Mouse (Mus musculus): ENCODE results near the gene Lsmem1. TPM values are rescaled to one million over a fixed set of nuclear protein-coding genes. Genes with fewer than 3 reads are reported as not detected.
"Not testable (repeated sequence)": the region's sequence is repeated elsewhere in the genome, so short reads cannot be mapped to it uniquely, and the experiment has no call there.

Lsmem1 gene
- polyA plus RNA-seq, 2 experiments = 1.9 to 2.0 TPM

DNA sequence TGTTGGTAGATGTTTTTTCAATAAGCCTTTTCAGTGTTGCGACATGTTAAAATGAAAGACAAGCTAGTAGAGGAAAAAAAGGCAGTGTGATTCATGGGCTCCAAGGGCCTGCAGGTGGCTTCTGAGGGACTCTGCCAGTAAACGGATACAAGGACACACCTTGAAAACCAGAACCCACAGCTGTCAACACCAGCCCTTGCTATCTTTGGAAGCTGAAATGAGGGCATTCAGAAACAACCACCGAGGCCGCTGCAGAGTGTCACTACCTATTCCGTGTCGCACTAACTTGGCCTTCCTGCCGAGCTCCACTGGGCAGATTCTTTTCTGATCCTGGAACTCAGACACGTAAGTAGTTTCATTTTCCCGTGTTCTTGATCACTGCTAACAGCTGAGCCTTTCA lies 863 bp downstream of the Lsmem1 start:
- DNase-seq (ENCODE audit: low spot score) (no peak), ATAC-seq (ENCODE audit: low FRiP score, low read depth) (no peak)
- Histone ChIP-seq H3K4me1 (ENCODE audit: control insufficient read depth, insufficient read depth, low read length) (no peaks in the 10 kb centered on the region), H3K27me3 (ENCODE audit: control insufficient read depth, insufficient read depth, low read length) (no peaks in the 10 kb centered on the region), H3K27ac (replicated peaks; ENCODE audit: low read depth, low read length) (no peak overlapping the region), H3K9ac (ENCODE audit: low read depth, low read length, severe bottlenecking) (no peak overlapping the region), H3K9me3 (ENCODE audit: control insufficient read depth, low read length) (no peaks in the 10 kb centered on the region), H3K4me3 (replicated peaks; ENCODE audit: low read length) (no peak overlapping the region), H3K36me3 (ENCODE audit: control insufficient read depth, insufficient read depth, low read length) (peaks cover 12% of the 10 kb centered on the region), H3K4me2 (replicated peaks; ENCODE audit: low read depth, low read length, severe bottlenecking) (no peak overlapping the region)
- WGBS = 79% methylated on average over 9 of the region's 9 CpGs
- TF ChIP-seq POLR2A (IDR thresholded peaks at IDR 0.05; ENCODE audit: borderline replicate concordance, extremely low read depth, insufficient read depth, insufficient read length) = no peak

DNA sequence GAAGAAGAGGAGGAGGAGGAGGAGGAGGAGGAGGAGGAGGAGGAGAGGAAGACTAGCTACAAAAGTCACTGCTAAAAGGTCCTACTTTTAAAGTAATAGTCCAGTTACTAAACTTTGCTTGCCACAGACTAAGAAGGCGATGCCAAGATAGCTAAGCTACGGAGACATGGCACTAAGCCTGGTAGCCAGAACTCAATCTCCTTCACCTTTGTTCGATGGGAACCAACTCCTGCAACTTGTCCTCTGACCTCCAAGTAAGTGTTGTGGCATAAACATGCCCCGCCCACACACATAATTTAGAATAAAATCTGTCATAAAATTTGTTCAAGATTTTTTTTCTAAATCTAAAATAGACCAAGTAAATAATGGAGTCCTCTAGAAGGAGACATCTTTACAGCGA lies 1.3 kb downstream of the Lsmem1 start:
- no peak for TF ChIP-seq POLR2A (IDR thresholded peaks at IDR 0.05; ENCODE audit: borderline replicate concordance, extremely low read depth, insufficient read depth, insufficient read length)
- Histone ChIP-seq H3K4me1 (ENCODE audit: control insufficient read depth, insufficient read depth, low read length) (no peaks in the 10 kb centered on the region), H3K36me3 (ENCODE audit: control insufficient read depth, insufficient read depth, low read length) (peaks cover 12% of the 10 kb centered on the region), H3K27me3 (ENCODE audit: control insufficient read depth, insufficient read depth, low read length) (no peaks in the 10 kb centered on the region), H3K9me3 (ENCODE audit: control insufficient read depth, low read length) (no peaks in the 10 kb centered on the region), H3K4me3 (replicated peaks; ENCODE audit: low read length) (no peak overlapping the region), H3K4me2 (replicated peaks; ENCODE audit: low read depth, low read length, severe bottlenecking) (no peak overlapping the region), H3K27ac (replicated peaks; ENCODE audit: low read depth, low read length) (no peak overlapping the region), H3K9ac (ENCODE audit: low read depth, low read length, severe bottlenecking) (no peak overlapping the region)
- 91% methylated on average over 5 of the region's 5 CpGs for WGBS
- DNase-seq (ENCODE audit: low spot score) (no peak), ATAC-seq (ENCODE audit: low FRiP score, low read depth) (no peak)

DNA sequence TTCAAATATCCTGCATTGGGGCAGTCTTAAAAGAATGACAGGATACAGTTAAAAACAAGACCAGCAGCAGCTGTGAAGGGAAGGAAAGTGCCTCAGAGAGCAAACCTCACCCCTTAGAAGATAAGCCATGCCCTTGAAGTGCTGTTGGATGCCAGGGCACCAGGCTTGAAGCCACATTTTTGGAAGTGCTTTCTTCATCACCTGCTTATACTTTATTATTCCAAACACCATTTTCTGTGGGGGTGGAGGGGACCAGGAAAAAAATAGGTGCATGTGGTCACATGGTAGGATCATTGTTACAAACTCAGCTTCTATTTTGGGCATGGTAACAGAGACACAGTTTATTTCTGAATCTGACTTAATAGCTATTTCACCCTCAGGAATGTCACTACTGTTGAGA lies 1.8 kb downstream of the Lsmem1 start:
- Histone ChIP-seq H3K4me2 (replicated peaks; ENCODE audit: low read depth, low read length, severe bottlenecking) (no peak overlapping the region), H3K27ac (replicated peaks; ENCODE audit: low read depth, low read length) (no peak overlapping the region), H3K4me1 (ENCODE audit: control insufficient read depth, insufficient read depth, low read length) (no peaks in the 10 kb centered on the region), H3K36me3 (ENCODE audit: control insufficient read depth, insufficient read depth, low read length) (peaks cover 7% of the 10 kb centered on the region), H3K9ac (ENCODE audit: low read depth, low read length, severe bottlenecking) (no peak overlapping the region), H3K4me3 (replicated peaks; ENCODE audit: low read length) (no peak overlapping the region), H3K27me3 (ENCODE audit: control insufficient read depth, insufficient read depth, low read length) (no peaks in the 10 kb centered on the region), H3K9me3 (ENCODE audit: control insufficient read depth, low read length) (no peaks in the 10 kb centered on the region)
- no peak; the same call in 1 of the 2 replicates for ATAC-seq (ENCODE audit: low FRiP score, low read depth)
- no peak for DNase-seq (ENCODE audit: low spot score)
- TF ChIP-seq POLR2A (IDR thresholded peaks at IDR 0.05; ENCODE audit: borderline replicate concordance, extremely low read depth, insufficient read depth, insufficient read length) = no peak

DNA sequence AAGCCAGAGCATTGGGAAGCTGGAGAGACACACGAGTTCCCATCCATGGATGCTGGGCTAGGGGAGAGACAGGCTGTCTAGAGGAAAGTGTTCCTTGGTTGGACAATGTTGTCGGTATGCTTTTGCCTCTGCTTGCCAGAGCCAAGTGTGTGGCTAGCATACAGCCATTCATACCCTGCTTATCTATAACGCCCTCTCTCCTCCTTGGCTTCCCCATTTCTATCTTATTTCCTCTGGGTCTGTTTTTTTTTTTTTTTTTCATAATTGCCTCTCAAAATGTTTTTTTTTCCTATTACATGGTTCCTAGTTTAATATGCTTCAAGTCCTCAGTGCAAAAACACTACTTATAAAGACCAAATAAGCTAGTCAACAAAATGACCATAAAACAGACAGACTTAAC lies 13.8 kb downstream of the Lsmem1 start:
- Histone ChIP-seq H3K9ac (ENCODE audit: low read depth, low read length, severe bottlenecking) (no peak overlapping the region), H3K27me3 (ENCODE audit: control insufficient read depth, insufficient read depth, low read length) (no peaks in the 10 kb centered on the region), H3K36me3 (ENCODE audit: control insufficient read depth, insufficient read depth, low read length) (no peaks in the 10 kb centered on the region), H3K4me2 (replicated peaks; ENCODE audit: low read depth, low read length, severe bottlenecking) (no peak overlapping the region), H3K4me1 (ENCODE audit: control insufficient read depth, insufficient read depth, low read length) (no peaks in the 10 kb centered on the region), H3K9me3 (ENCODE audit: control insufficient read depth, low read length) (no peaks in the 10 kb centered on the region), H3K27ac (replicated peaks; ENCODE audit: low read depth, low read length) (no peak overlapping the region), H3K4me3 (replicated peaks; ENCODE audit: low read length) (no peak overlapping the region)
- 92% methylated on average over 3 of the region's 3 CpGs for whole genome bisulfite sequencing
- no peak for TF ChIP-seq POLR2A (IDR thresholded peaks at IDR 0.05; ENCODE audit: borderline replicate concordance, extremely low read depth, insufficient read depth, insufficient read length)
- ATAC-seq (ENCODE audit: low FRiP score, low read depth) = no peak
- DNase-seq (ENCODE audit: low spot score) = no peak

DNA sequence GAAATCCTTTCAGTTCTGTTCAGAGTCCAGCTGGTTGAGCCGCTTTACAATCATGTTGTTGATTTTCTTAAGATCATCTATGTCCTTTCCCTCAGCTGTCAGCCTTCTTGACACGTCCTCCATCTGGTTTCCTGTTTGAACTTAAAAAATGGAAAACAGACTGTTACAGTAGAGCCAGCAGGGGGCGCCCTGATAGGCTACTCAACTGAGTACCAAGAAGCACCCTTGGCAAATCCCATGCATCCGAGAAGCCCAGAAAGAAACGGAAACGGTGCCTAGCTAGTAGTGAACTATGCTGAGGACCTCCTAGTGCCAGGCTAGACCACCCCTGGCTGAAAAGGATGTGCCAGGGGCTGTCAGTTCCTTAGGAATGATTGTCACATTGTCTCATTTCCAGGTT lies 22.2 kb downstream of the Lsmem1 start:
- 63% methylated on average over 6 of the region's 6 CpGs for WGBS
- ATAC-seq (ENCODE audit: low FRiP score, low read depth) = no peak

DNA sequence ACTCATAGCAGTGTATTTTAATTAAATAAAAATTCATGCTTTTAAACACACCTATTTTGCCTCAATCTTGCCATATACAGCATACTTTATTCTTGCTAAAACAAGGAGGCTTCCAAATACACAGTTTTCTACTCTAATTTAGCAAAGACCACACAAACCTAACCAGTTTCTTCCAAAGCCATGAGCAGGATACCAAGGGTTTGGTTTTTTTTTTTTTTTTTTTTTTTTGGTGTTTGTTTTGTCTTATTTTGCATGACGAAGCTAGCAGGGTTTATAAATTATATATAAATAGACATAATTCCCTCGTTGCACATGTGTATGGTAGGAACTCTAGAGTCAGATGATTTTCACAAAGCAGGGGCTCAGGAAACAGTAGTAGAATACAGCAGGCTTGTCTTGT lies 23.1 kb downstream of the Lsmem1 start:
- Histone ChIP-seq H3K9ac (ENCODE audit: low read depth, low read length, severe bottlenecking) (no peak overlapping the region), H3K36me3 (ENCODE audit: control insufficient read depth, insufficient read depth, low read length) (no peaks in the 10 kb centered on the region), H3K27ac (replicated peaks; ENCODE audit: low read depth, low read length) (no peak overlapping the region), H3K27me3 (ENCODE audit: control insufficient read depth, insufficient read depth, low read length) (no peaks in the 10 kb centered on the region), H3K9me3 (ENCODE audit: control insufficient read depth, low read length) (no peaks in the 10 kb centered on the region), H3K4me1 (ENCODE audit: control insufficient read depth, insufficient read depth, low read length) (no peaks in the 10 kb centered on the region), H3K4me2 (replicated peaks; ENCODE audit: low read depth, low read length, severe bottlenecking) (no peak overlapping the region), H3K4me3 (replicated peaks; ENCODE audit: low read length) (no peak overlapping the region)
- DNase-seq (ENCODE audit: low spot score) (no peak), ATAC-seq (ENCODE audit: low FRiP score, low read depth) (no peak)
- no peak for TF ChIP-seq POLR2A (IDR thresholded peaks at IDR 0.05; ENCODE audit: borderline replicate concordance, extremely low read depth, insufficient read depth, insufficient read length)
- WGBS = 70% methylated on average over 2 of the region's 2 CpGs

More for the DNA sequence above, 22.2 kb downstream of the Lsmem1 start:
- H3K36me3 ChIP-seq (ENCODE audit: control insufficient read depth, insufficient read depth, low read length) = no peaks in the 10 kb centered on the region
- no peak for DNase-seq (ENCODE audit: low spot score)
- no peaks in the 10 kb centered on the region for H3K4me1 ChIP-seq (ENCODE audit: control insufficient read depth, insufficient read depth, low read length)
- H3K9ac ChIP-seq (ENCODE audit: low read depth, low read length, severe bottlenecking) = no peak overlapping the region
- H3K27me3 ChIP-seq (ENCODE audit: control insufficient read depth, insufficient read depth, low read length) = no peaks in the 10 kb centered on the region
- no peak for TF ChIP-seq POLR2A (IDR thresholded peaks at IDR 0.05; ENCODE audit: borderline replicate concordance, extremely low read depth, insufficient read depth, insufficient read length)
- H3K4me2 ChIP-seq (replicated peaks; ENCODE audit: low read depth, low read length, severe bottlenecking) = no peak overlapping the region
- no peak overlapping the region for H3K4me3 ChIP-seq (replicated peaks; ENCODE audit: low read length)
- no peak overlapping the region for H3K27ac ChIP-seq (replicated peaks; ENCODE audit: low read depth, low read length)
- H3K9me3 ChIP-seq (ENCODE audit: control insufficient read depth, low read length) = no peaks in the 10 kb centered on the region

DNA sequence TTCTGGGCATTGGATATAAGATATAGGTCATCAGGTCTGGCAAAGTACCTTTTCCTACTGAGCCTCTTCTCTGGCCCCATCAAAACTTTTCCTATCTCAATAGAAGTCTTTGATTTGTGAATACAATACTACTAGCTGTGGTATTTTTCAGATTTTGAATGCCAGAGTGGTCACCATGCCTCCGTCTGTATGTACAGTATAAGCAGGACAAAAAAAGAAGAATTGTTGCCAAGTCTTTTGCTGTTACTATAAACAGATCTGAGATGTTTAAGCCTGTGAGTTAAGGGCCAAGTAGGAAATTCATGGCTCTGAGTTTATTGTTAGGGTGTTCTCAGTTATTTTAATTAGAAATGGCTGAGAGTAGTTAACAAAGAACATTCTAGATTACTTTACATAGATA lies 24.1 kb downstream of the Lsmem1 start:
- not testable (repeated sequence) for H3K4me1 ChIP-seq (ENCODE audit: control insufficient read depth, insufficient read depth, low read length); H3K4me3 ChIP-seq (replicated peaks; ENCODE audit: low read length); H3K9ac ChIP-seq (ENCODE audit: low read depth, low read length, severe bottlenecking); H3K27ac ChIP-seq (replicated peaks; ENCODE audit: low read depth, low read length); DNase-seq (ENCODE audit: low spot score); H3K36me3 ChIP-seq (ENCODE audit: control insufficient read depth, insufficient read depth, low read length); H3K4me2 ChIP-seq (replicated peaks; ENCODE audit: low read depth, low read length, severe bottlenecking); ATAC-seq (ENCODE audit: low FRiP score, low read depth); H3K27me3 ChIP-seq (ENCODE audit: control insufficient read depth, insufficient read depth, low read length); H3K9me3 ChIP-seq (ENCODE audit: control insufficient read depth, low read length)
- 54% methylated on average over 1 of the region's 1 CpGs for WGBS
